Mouse (Mus musculus) gonadal fat pad, adult 2 months (tissue): ENCODE results near the gene Sytl5. TPM values are rescaled to one million over a fixed set of nuclear protein-coding genes. Genes with fewer than 3 reads are reported as not detected.

Experiments used
- DNase-seq: peaks from one replicate; pipeline ENCODE4 v3.0.0-alpha.2; 2012; ENCODE audit warnings: low read depth
- polyA plus RNA-seq: library from polyadenylated mRNA; depleted of rRNA; stranded (reverse); fragments of >200 nt; gene quantifications from 2 replicates; pipeline ENCODE4 v1.2.3, GENCODE M21; 2012; rRNA removed

Gene Sytl5
- polyA plus RNA-seq, result 0.26 and 0.41 TPM in 2 replicates

DNA sequence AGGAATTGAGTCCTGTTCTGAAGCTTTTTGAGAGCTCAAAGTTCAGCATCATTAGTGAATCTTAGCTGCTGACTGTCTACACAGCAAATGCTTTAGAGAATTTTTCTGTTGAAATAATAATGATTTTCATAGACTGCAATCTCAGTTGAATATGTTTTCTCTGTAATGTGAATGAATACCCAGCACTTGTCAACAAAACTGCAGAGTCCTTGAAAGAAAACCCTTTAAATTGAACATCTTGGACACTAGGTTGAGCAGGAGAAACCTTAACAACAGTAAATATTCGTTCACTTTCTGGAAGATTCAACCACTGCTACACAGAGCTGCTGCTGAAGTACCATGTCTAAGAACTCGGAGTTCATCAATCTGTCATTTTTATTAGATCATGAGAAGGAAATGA lies at the start of gene Sytl5:
Sytl5 (plus strand) TSS at position 301 of the 400 bp plus-strand sequence.
- DNase-seq, result no peak

GRCm38 (mm10) chrX:9846628-9847027 lies 38.8 kb upstream of the Sytl5 start, which contains the start of gene Hypm:
Gene Hypm, plus strand, starts transcription at chrX:9846928.
- DNase-seq, result no peak

GRCm38 (mm10) chrX:9849403-9849802 lies 36.0 kb upstream of the Sytl5 start, which contains the start of gene H2al3:
Gene H2al3, plus strand, starts transcription at chrX:9849703.
- DNase-seq, result no peak

GRCm38 (mm10) chrX:9861859-9862258 lies 23.6 kb upstream of the Sytl5 start:
- no peak for DNase-seq

- no peak for DNase-seq
Observed at GRCm38 (mm10) chrX:9875519-9875918, 9.9 kb upstream of the Sytl5 start.

DNA sequence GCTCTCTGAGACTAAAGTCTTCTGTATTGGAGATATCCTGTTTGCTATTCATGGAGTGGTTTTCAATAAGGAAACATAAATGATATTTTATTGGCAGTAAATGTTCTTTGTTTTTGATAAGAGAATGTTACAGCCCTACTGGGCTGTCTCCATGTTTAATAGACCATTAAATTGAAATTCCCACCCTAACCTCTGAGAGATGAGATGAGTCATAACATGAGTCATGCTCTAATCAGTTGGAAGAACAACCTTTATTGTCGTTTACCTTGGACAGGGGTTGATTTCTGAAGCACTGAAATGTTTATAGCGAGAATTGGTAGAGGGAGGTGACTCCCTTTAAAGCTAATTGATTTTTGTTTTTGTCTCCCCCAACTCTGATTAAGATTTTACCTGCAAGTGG lies 24.1 kb downstream of the Sytl5 start:
- DNase-seq, result no peak

DNA sequence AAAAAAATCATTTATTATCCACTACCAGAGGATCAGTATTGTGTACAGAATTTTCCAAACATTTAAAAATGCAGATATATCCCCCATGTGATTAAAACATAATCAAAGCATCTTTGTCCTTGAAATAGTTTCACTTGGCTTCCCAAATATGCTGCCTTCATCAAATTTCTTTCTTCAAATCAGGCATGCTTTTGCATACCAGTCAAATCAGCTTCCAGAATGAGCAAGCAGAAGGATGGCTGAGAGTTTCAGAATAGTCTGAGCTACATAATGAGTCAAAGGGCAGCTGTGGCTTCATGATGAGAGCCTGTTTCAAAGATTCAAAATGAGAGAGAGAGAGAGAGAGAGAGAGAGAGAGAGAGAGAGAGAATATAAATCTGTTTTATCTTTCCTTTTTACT lies 48.4 kb downstream of the Sytl5 start:
- DNase-seq, result no peak

DNA sequence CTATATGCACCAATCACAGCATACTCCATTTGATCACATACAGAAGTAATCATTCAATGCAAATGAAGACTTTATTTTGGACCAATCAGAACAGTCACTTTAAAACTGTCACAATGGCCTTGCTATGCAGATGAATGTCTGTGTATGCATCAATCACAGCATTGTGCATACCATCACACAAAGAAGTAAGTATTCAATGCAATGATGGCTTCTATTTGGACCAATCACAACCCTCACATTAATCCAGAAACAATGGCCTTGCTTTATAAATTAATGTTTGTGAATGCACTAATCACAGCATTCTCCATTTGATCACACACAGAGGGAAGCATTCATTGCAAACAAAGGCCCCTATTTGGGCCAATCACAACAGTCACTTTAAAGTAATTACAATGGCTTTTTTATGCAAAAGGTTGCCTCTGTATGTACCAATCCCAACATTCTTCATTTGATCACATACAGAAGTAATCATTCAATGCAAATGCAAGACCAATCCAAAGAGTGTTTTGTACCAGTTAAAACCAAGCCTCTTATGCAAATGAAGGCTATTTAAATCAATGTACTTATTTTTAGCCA lies 98.8 kb downstream of the Sytl5 start:
- no peak for DNase-seq

DNA sequence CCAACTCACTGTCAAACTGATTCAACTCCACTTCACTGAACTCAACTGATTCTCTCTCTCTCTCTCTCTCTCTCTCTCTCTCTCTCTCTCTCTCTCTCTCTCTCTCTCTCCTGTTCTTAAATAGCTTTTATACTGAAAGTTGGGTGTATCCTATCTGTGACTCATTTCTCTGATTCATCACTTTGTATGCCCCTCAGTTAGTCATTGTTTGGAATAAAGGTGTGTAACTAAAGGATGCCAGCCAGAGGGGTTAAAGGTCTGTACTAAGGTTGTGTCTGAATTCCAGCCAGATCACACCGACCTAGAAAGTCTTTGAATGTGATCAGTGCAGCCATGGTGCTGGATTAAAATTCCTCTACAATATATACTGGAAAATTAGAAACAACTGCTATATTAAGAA lies 115.3 kb downstream of the Sytl5 start:
- no peak for DNase-seq

- no peak for DNase-seq
Observed at GRCm38 (mm10) chrX:10005946-10006345, 120.5 kb downstream of the Sytl5 start.

GRCm38 (mm10) chrX:10007675-10008270 lies 122.4 kb downstream of the Sytl5 start:
- DNase-seq, result no peak

DNA sequence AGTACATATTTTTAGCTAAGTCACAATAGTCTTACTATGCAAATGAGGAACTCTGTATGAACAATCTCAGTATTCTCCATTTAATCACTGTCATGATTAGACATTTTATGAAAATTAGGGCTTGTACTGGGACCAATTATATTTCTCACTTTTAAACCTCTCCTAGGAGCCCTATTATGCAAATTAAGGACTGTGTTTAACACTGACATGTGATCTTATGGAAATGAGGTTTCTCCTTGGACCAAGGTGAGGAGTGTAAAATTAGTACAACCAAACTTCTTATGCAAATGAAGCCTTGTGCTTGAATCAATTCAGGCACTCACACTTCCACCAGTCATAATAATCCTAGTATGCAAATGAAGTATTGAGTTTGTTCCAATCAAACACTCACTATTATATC lies 124.8 kb downstream of the Sytl5 start:
- DNase-seq, result no peak

GRCm38 (mm10) chrX:10034666-10035065 lies 149.2 kb downstream of the Sytl5 start:
- no peak for DNase-seq

Other genes with a start within 250 kb of the Sytl5 start
- 41.3 and 68.4 TPM in 2 replicates for gene Dynlt3, start 222.6 kb upstream of the Sytl5 start, polyA plus RNA-seq
- 0.86 and 2.2 TPM in 2 replicates for gene Hypm, start 38.7 kb upstream of the Sytl5 start, polyA plus RNA-seq
- 0.34 and 0.39 TPM in 2 replicates for gene H2al3, start 35.9 kb upstream of the Sytl5 start, polyA plus RNA-seq
- 12.9 and 23.2 TPM in 2 replicates for gene Srpx, start 232.1 kb downstream of the Sytl5 start, polyA plus RNA-seq